Mouse (Mus musculus): Measurements from ENCODE around the gene Tmem132b. TPM values are rescaled to one million over a fixed set of nuclear protein-coding genes. Genes with fewer than 3 reads are reported as not detected.
A peak's percentile ranks its signal among the peaks of the same experiment; 100 is the strongest.

The Tmem132b gene
- polyA plus RNA-seq, 1 experiment, result 8.2 TPM

DNA sequence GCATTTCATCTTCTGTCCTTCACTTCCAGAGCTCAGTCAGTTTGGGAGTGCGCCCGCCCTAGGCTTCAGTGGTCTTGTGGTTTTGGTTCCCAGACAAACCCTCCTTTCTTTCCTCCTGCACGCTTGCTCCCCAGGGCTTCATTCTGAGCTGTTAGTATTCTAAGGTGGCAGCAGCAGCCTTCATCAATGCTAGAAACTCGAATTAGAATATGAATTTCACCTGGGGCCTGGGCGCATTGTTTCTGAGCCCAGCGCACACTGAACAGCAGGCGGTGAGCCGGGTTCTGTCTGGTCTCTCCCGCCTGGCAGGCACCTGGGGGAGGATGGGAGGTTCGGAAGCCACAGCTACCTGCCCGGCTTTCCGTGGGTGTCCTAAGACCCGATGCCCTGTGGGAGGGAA, 14.7 kb downstream of the Tmem132b start:
- TF ChIP-seq CTCF (IDR thresholded peaks at IDR 0.05; ENCODE audit: borderline replicate concordance, extremely low read depth, insufficient read depth, insufficient read length) (no peak), POLR2A (IDR thresholded peaks at IDR 0.05; ENCODE audit: borderline replicate concordance, extremely low read depth, insufficient read depth, insufficient read length, poor library complexity, severe bottlenecking) (no peak)

DNA sequence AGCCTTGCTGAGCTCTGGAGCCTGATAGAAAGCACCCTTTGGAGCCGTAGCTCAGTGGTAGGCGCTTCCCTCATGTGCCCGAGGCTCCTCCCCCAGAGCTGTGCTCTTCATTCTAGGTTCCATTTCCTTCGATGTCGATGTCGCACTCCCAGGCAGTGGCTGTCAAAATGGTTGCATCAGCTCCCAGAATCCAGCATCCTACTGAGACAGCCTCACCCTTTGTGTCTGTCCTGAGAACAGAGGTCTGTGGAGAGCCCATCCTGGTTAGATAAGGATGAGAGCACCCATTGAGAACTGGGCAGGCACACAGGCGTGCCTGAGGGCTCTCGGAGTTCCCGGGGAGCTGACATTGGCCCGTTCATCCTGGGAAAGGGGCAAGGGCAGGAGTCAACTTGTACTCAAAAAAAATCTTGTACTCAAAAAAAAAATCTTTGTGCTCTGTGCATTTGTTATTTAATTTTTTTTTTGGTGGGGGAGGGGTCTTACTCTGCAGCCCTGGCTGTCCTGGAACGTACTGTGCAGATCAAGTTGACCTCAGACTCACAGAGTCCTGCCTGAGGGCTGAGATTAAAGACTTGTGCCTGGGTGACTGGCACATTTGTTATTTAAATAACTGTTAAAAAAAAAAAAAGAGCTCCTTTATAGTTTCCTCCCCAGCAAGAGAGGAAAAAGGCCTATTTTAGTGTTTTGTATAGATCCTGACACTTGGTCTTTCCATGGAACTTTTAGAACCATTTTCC, 18.3 kb downstream of the Tmem132b start:
- DNase-seq (ENCODE audit: low read depth), result peak; percentile 64
- no peak for TF ChIP-seq CTCF (IDR thresholded peaks at IDR 0.05; ENCODE audit: borderline replicate concordance, extremely low read depth, insufficient read depth, insufficient read length)
- no peak for TF ChIP-seq POLR2A (IDR thresholded peaks at IDR 0.05; ENCODE audit: borderline replicate concordance, extremely low read depth, insufficient read depth, insufficient read length, poor library complexity, severe bottlenecking)

More for the DNA sequence above, 14.7 kb downstream of the Tmem132b start:
- peak; percentile 32 for DNase-seq (ENCODE audit: low read depth)

DNA sequence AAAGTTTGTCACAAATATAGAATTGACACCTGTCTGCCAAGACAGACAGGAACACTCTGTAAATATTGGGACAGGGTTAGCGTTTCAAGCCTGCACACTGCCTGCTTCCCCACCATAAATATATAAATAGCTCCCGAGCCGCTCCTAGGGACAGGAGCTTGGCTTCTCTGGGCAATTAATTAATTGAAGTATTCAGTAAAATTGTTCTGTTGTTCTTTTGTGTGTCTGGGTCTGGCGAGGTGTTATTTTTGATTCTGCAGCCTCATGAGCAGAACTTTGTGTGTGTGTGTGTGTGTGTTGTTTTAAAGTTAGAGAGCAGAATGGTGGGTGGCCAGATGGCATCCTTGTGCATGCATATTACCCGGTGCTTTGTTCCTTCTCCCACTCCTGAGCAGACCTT, 24.2 kb downstream of the Tmem132b start:
- TF ChIP-seq POLR2A (IDR thresholded peaks at IDR 0.05; ENCODE audit: borderline replicate concordance, extremely low read depth, insufficient read depth, insufficient read length, poor library complexity, severe bottlenecking), result no peak
- TF ChIP-seq CTCF (IDR thresholded peaks at IDR 0.05; ENCODE audit: borderline replicate concordance, extremely low read depth, insufficient read depth, insufficient read length), result no peak
- DNase-seq (ENCODE audit: low read depth), result no peak

DNA sequence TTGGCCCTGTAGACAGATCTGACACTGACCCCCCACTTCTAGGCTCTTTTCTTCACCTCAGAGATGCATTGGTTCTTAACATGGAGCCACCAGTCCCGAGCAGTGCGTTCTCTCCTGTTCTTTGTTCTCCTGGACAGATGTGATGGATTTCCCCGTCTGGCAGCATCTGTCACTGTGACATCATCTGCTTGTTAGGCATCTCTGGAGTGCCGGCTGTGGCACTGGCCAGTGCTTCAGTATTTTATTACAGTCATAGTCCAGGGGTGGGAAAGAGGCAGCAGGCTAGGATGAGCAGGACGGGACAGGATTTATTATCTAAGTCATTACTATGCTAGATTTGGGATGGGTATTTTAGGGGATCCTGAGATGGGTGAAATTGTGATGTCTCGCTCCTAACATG, 31.9 kb downstream of the Tmem132b start:
- no peak for DNase-seq (ENCODE audit: low read depth)

DNA sequence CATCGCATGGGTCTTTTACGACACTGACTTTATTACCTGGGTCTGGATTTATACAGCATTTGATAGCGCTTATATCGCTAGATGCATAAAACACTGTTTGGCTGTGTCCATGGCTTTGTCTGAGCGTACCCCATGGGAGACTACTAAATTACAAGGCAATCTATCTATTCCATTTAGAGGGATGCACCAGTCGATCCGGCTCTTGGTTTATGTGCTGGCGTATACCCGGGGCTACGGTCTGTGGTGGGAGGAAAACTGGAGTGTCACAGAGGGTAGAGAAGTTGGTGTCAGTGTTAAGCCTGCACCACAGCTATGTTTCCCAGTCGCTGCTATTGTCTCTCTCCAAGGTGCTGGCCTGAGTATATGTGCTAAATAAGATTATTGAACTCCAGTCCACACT, 34.2 kb downstream of the Tmem132b start:
- no peak for TF ChIP-seq CTCF (IDR thresholded peaks at IDR 0.05; ENCODE audit: borderline replicate concordance, extremely low read depth, insufficient read depth, insufficient read length)
- no peak for TF ChIP-seq POLR2A (IDR thresholded peaks at IDR 0.05; ENCODE audit: borderline replicate concordance, extremely low read depth, insufficient read depth, insufficient read length, poor library complexity, severe bottlenecking)
- DNase-seq (ENCODE audit: low read depth), result no peak

More for the DNA sequence above, 31.9 kb downstream of the Tmem132b start:
- TF ChIP-seq CTCF (IDR thresholded peaks at IDR 0.05; ENCODE audit: borderline replicate concordance, extremely low read depth, insufficient read depth, insufficient read length) (no peak), POLR2A (IDR thresholded peaks at IDR 0.05; ENCODE audit: borderline replicate concordance, extremely low read depth, insufficient read depth, insufficient read length, poor library complexity, severe bottlenecking) (no peak)

DNA sequence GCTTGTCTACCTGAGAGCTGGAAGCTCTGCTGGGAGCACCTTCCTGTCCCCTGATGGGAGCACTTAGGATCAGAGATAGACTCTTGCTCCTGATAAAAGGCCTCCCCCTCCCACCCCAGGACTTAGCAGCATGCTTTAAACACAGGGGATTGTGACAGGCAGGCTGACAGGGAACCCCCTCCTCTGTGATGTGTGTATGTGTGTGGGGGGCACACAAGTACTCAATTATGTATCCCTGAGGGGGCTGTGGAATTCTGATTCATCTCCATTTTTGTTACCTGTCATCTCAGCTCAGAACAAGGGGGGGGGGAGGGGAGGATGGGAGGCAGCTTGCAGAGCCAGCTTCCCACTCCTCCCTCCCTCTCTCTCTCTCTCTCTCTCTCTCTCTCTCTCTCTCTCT, 36.9 kb downstream of the Tmem132b start:
- TF ChIP-seq POLR2A (IDR thresholded peaks at IDR 0.05; ENCODE audit: borderline replicate concordance, extremely low read depth, insufficient read depth, insufficient read length, poor library complexity, severe bottlenecking) (no peak), CTCF (IDR thresholded peaks at IDR 0.05; ENCODE audit: borderline replicate concordance, extremely low read depth, insufficient read depth, insufficient read length) (no peak)
- DNase-seq (ENCODE audit: low read depth), result peak; percentile 60

DNA sequence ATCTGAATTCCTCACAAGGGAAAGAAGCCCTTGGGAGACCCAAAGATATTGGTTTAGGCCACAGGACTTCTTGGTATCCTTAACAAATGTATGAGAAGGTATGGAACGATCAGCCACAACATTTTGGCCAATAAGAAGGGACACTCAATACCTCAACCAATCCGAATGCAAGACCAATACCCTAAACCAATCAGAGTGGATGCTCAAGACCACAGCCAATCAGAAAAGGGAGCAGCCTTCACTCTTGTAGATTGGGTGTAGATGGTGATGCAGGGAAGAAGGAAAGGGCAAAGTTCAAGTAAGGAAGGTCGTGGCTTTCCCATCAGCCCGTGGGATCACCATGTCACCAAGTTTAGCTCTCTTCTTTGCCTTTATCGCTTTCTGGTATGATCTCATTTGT, 40.4 kb downstream of the Tmem132b start:
- DNase-seq (ENCODE audit: low read depth), result no peak
- TF ChIP-seq POLR2A (IDR thresholded peaks at IDR 0.05; ENCODE audit: borderline replicate concordance, extremely low read depth, insufficient read depth, insufficient read length, poor library complexity, severe bottlenecking) (no peak), CTCF (IDR thresholded peaks at IDR 0.05; ENCODE audit: borderline replicate concordance, extremely low read depth, insufficient read depth, insufficient read length) (no peak)

DNA sequence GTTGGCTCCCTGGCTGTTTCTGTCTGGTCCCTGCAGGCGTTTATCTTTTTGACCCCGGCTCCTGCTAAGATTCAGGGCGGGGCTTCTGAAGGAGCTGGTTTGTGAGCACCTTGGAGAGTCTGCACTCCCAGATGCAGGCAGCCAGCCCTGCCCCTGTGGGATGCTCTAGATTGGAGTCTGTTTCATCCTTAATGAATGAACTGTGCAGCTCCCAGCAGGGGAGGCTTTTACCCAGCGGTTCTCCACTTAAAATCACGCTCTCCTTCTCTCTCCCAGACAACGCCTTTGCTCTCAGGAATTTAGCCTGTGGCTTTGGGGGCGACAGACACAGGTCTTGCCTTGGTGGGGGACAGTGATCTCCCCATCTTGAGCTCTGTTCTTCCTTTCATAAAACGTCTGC, 43.3 kb downstream of the Tmem132b start:
- DNase-seq (ENCODE audit: low read depth), result peak; percentile 61

DNA sequence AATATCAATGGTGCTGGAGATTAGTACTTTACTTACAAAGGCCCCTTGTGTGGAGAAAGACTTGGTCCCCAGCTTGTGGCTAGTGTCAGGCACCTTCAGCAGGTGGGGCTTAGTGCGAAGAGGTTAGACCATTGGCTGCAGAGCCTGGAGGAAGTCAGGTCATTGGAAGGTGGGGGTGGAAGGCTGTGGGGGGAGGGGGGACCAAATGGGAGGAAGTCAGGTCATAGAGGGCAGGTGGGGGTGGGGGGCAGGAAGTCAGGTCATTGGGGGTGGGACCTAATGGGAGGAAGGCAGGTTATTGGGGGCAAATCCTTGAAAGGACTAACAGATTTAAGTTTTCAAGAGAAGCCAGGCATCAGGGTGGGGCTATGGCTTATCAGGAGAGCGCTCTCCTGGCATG, 44.3 kb downstream of the Tmem132b start:
- TF ChIP-seq CTCF (IDR thresholded peaks at IDR 0.05; ENCODE audit: borderline replicate concordance, extremely low read depth, insufficient read depth, insufficient read length) (no peak), POLR2A (IDR thresholded peaks at IDR 0.05; ENCODE audit: borderline replicate concordance, extremely low read depth, insufficient read depth, insufficient read length, poor library complexity, severe bottlenecking) (no peak)

More for the DNA sequence above, 43.3 kb downstream of the Tmem132b start:
- no peak for TF ChIP-seq POLR2A (IDR thresholded peaks at IDR 0.05; ENCODE audit: borderline replicate concordance, extremely low read depth, insufficient read depth, insufficient read length, poor library complexity, severe bottlenecking)
- TF ChIP-seq CTCF (IDR thresholded peaks at IDR 0.05; ENCODE audit: borderline replicate concordance, extremely low read depth, insufficient read depth, insufficient read length), result no peak

DNA sequence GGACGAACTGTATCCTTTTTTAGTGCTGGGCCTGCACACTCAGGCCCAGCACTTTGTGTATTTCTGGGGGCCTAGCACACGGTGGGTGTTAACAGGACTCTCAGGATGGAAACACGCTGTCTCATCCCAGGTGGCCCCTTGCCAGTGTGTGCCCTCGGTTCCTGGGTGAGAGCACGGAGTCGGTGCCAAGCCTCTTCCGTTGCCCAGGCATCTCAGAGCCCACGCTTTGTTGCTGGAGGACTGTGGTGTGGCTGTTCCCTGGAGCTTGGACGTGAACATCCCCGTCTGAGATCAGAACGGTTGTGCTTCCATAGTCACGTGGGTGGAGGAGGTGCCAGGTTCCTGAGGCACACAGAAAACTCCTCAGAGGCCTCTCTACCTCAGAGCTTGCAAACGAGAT, 47.1 kb downstream of the Tmem132b start:
- peak; percentile 66 for DNase-seq (ENCODE audit: low read depth)
- no peak for TF ChIP-seq CTCF (IDR thresholded peaks at IDR 0.05; ENCODE audit: borderline replicate concordance, extremely low read depth, insufficient read depth, insufficient read length)
- TF ChIP-seq POLR2A (IDR thresholded peaks at IDR 0.05; ENCODE audit: borderline replicate concordance, extremely low read depth, insufficient read depth, insufficient read length, poor library complexity, severe bottlenecking), result no peak

More for the DNA sequence above, 44.3 kb downstream of the Tmem132b start:
- no peak for DNase-seq (ENCODE audit: low read depth)

DNA sequence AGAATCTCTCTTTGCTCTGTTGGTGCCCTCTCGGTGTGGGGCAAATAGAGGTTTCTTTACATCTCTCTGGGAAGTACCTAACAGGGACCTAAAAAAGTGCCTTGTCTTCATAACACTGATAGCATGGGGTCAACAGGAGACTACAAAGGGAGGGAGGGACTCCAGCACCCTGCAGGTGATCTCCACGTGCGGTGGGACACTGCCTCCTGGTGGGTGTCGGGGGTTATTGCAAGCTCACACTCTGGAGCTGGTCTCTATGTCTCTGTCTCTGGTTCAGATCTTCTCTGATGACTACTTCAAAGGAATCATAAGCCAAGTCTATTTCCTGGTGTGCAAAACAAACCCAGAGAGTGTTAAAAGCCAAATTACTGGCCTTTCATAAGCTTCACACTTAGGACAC, 47.6 kb downstream of the Tmem132b start:
- TF ChIP-seq CTCF (IDR thresholded peaks at IDR 0.05; ENCODE audit: borderline replicate concordance, extremely low read depth, insufficient read depth, insufficient read length), result peak; percentile 53
- TF ChIP-seq POLR2A (IDR thresholded peaks at IDR 0.05; ENCODE audit: borderline replicate concordance, extremely low read depth, insufficient read depth, insufficient read length, poor library complexity, severe bottlenecking), result no peak
- no peak for DNase-seq (ENCODE audit: low read depth)

DNA sequence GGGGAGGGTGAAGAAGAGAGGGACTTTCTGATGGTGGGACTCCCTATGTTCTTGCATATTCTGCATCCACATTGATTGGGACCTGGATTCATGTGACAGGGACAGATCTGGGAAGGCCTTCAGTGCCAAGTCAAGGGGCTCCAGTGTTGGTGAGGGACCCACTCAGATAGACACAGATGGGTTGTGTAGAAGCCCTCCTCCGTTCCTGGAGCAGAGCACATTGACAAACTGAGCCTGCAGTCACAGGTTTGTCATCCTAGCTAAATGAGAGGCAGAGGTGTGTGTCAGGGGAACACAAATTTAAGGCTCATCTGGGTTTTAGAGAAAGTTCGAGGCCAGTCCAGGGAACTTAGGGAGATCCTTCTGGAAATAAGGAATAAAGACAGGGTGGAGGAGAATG, 51.7 kb downstream of the Tmem132b start:
- no peak for TF ChIP-seq CTCF (IDR thresholded peaks at IDR 0.05; ENCODE audit: borderline replicate concordance, extremely low read depth, insufficient read depth, insufficient read length)
- no peak for TF ChIP-seq POLR2A (IDR thresholded peaks at IDR 0.05; ENCODE audit: borderline replicate concordance, extremely low read depth, insufficient read depth, insufficient read length, poor library complexity, severe bottlenecking)
- DNase-seq (ENCODE audit: low read depth), result no peak
